Mouse (Mus musculus) heart, embryonic 11.5 days (tissue): Measurements from ENCODE around the gene Tpk1. TPM values are rescaled to one million over a fixed set of nuclear protein-coding genes. Genes with fewer than 3 reads are reported as not detected.
A peak's percentile ranks its signal among the peaks of the same experiment; 100 is the strongest.

Experiments
- ATAC-seq: fragments of 200-750 bp; cut with Nextera tagmentation; replicated peaks from 2 replicates; pipeline ENCODE4 v1.8.0; 2017; ENCODE audit warnings: moderate library complexity; ENCODE audit not compliant: insufficient number of reproducible peaks, low FRiP score, low TSS enrichment
- H3K27ac ChIP-seq: fragments of 300-500 bp; sonication (generic); 2 replicates; pipeline ENCODE4 v1.5.1; 2014; ENCODE audit warnings: mild to moderate bottlenecking, low read depth, low read length
- H3K27me3 ChIP-seq: fragments of 300-500 bp; sonication (generic); 2 replicates; pipeline ENCODE4 v1.6.1; 2014; ENCODE audit warnings: mild to moderate bottlenecking, low read length, mixed read lengths; ENCODE audit not compliant: control insufficient read depth, insufficient read depth
- H3K36me3 ChIP-seq: fragments of 300-500 bp; sonication (generic); 2 replicates; pipeline ENCODE4 v1.6.1; 2014; ENCODE audit warnings: mild to moderate bottlenecking, low read length, moderate library complexity, mixed read lengths; ENCODE audit not compliant: control insufficient read depth, insufficient read depth
- H3K4me1 ChIP-seq: fragments of 300-500 bp; sonication (generic); 2 replicates; pipeline ENCODE4 v1.6.1; 2014; ENCODE audit warnings: low read length; ENCODE audit not compliant: control insufficient read depth, insufficient read depth
- H3K4me2 ChIP-seq: fragments of 300-500 bp; sonication (generic); 2 replicates; pipeline ENCODE4 v1.6.1; 2014; ENCODE audit warnings: mild to moderate bottlenecking, moderate library complexity
- H3K4me3 ChIP-seq: fragments of 300-500 bp; sonication (generic); 2 replicates; pipeline ENCODE4 v1.5.1; 2014; ENCODE audit warnings: low read depth, low read length
- H3K9ac ChIP-seq: fragments of 300-500 bp; sonication (generic); 2 replicates; pipeline ENCODE4 v1.6.1; 2014; ENCODE audit warnings: mild to moderate bottlenecking, low read depth, low read length, moderate library complexity
- H3K9me3 ChIP-seq: fragments of 300-500 bp; sonication (generic); replicated peaks from 2 replicates; pipeline ENCODE4 v1.6.1; 2016; ENCODE audit warnings: low read length; ENCODE audit not compliant: control insufficient read depth
- WGBS: fragments of 180-500 bp; shearing (Covaris S2); extraction: QIAGEN DNeasy Blood & Tissue Kit; methylation state at CpG from one replicate; pipeline ENCODE4 v1.1.7; 2014; ENCODE audit not compliant: insufficient replicate concordance; 5-methylcytosine and 5-hydroxymethylcytosine counted together
- polyA plus RNA-seq: library from polyadenylated mRNA; unstranded; fragments of >200 nt; fragmentation: Nextera tagmentation; extraction: Ambion mirVana; gene quantifications from 2 replicates; pipeline ENCODE4 v1.2.1, GENCODE M21; 2014

Gene Tpk1
- polyA plus RNA-seq, 1 experiment from 2014 or later: 7.1 TPM

DNA sequence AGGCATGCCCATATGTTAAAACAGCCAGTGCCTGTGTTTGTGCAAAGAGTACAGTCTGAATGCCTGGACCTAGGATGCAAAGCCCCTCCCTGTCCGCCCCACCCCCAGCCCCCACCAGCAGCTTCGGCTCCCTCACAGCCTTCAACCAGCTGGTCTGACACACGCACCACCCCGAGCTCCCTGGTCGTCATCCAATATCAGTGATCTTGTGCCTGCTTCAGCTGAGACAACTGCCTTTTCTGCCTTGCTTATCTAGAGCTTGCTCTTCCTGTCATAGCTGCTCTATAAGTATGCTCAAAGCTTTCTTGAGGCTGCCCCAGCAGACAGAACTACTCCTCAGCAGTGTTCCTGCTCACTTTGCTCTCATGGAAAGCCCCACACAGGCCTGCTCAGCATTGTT lies 370.2 kb downstream of the Tpk1 start:
- 11% methylated on average over 5 of the region's 5 CpGs for WGBS
- H3K9me3 ChIP-seq: no peaks in the 10 kb centered on the region
- no peak overlapping the region for H3K9ac ChIP-seq
- H3K4me2 ChIP-seq: peak overlapping the region; percentile 22; the same call in 1 of the 2 replicates
- H3K4me1 ChIP-seq: peaks cover 6% of the 10 kb centered on the region; the same call in 1 of the 2 replicates
- H3K4me3 ChIP-seq: no peak overlapping the region
- ATAC-seq: 0 out of 2 replicates have a peak, but pooled peaks have one; percentile 33
- H3K27me3 ChIP-seq: no peaks in the 10 kb centered on the region
- no peaks in the 10 kb centered on the region for H3K36me3 ChIP-seq
- H3K27ac ChIP-seq: no peak overlapping the region
